Mouse (Mus musculus): Measurements from ENCODE around the gene Mcl1.
"Not testable (repeated sequence)": the region's sequence is repeated elsewhere in the genome, so short reads cannot be mapped to it uniquely, and the experiment has no call there.

The Mcl1 gene

GRCm38 (mm10) chr3:95651033-95651373, 7.6 kb upstream of the Mcl1 start:
- no peak for DNase-seq

- no peak for DNase-seq
Measured at GRCm38 (mm10) chr3:95651391-95652203, 7.0 kb upstream of the Mcl1 start.

- DNase-seq, result peak; percentile 26
Measured at GRCm38 (mm10) chr3:95652204-95652811, 6.3 kb upstream of the Mcl1 start.

GRCm38 (mm10) chr3:95652871-95653270, 5.7 kb upstream of the Mcl1 start:
- no peak for DNase-seq

- peak; percentile 60 for DNase-seq
Measured at GRCm38 (mm10) chr3:95653473-95654034, 5.0 kb upstream of the Mcl1 start.

GRCm38 (mm10) chr3:95654371-95654770, 4.2 kb upstream of the Mcl1 start:
- DNase-seq, result not testable (repeated sequence)

- DNase-seq, result no peak
Measured at GRCm38 (mm10) chr3:95655437-95655836, 3.2 kb upstream of the Mcl1 start.

GRCm38 (mm10) chr3:95657108-95657507, 1.5 kb upstream of the Mcl1 start:
- no peak for DNase-seq

GRCm38 (mm10) chr3:95657711-95658110, 877 bp upstream of the Mcl1 start:
- no peak for DNase-seq

GRCm38 (mm10) chr3:95658868-95659712, 502 bp downstream of the Mcl1 start:
- peak; percentile 88 for DNase-seq

- no peak for DNase-seq
Measured at GRCm38 (mm10) chr3:95659948-95660347, 1.4 kb downstream of the Mcl1 start.

GRCm38 (mm10) chr3:95660788-95661478, 2.3 kb downstream of the Mcl1 start:
- no peak for DNase-seq

GRCm38 (mm10) chr3:95661945-95662715, 3.5 kb downstream of the Mcl1 start:
- no peak for DNase-seq

- DNase-seq, result no peak
Measured at GRCm38 (mm10) chr3:95662724-95663449, 4.3 kb downstream of the Mcl1 start.

GRCm38 (mm10) chr3:95663486-95663885, 4.9 kb downstream of the Mcl1 start:
- no peak for DNase-seq

- DNase-seq, result no peak
Measured at GRCm38 (mm10) chr3:95663969-95664608, 5.5 kb downstream of the Mcl1 start.

- DNase-seq, result no peak
Measured at GRCm38 (mm10) chr3:95664940-95665352, 6.4 kb downstream of the Mcl1 start.

GRCm38 (mm10) chr3:95666124-95666844, 7.7 kb downstream of the Mcl1 start:
- peak; percentile 64 for DNase-seq

- DNase-seq, result no peak
Measured at GRCm38 (mm10) chr3:95667521-95667920, 8.9 kb downstream of the Mcl1 start.

- DNase-seq, result peak; percentile 62
Measured at GRCm38 (mm10) chr3:95668026-95668425, 9.4 kb downstream of the Mcl1 start.
